Comparison of ENCODE assay signal across 8 mouse cellular contexts in genomic region chr14:76818256-76819010, GRCm38 (mm10).
DNase-seq lines count a peak whose midpoint lies in the region; ATAC-seq and TF ChIP-seq lines count a peak whose summit lies in the region.
"Had no signal": no experiment of that assay in that cellular context is flagged by ENCODE, and none has a peak within 500 bp of the region (broad histone marks: within the 10 kb centered on the region; RNA-seq: fewer than 3 reads in every experiment).

No protein-coding gene starts in this region.

- no peak overlapping the region for H3K9ac ChIP-seq in midbrain, postnatal 0 days (replicated peaks; ENCODE audit: low read length, poor library complexity, severe bottlenecking)
- H3K9ac ChIP-seq in midbrain, embryonic 15.5 days, result no peak overlapping the region
- H3K9ac ChIP-seq in intestine, embryonic 16.5 days (ENCODE audit: low read depth, low read length), result no peak overlapping the region
- H3K9ac ChIP-seq in liver, embryonic 14.5 days (replicated peaks), result no peak overlapping the region
- no peak overlapping the region for H3K9ac ChIP-seq in stomach, embryonic 16.5 days (ENCODE audit: low read length)
- H3K9ac ChIP-seq: limb, embryonic 12.5 days had no signal

- no peaks in the 10 kb centered on the region for H3K9me3 ChIP-seq in midbrain, postnatal 0 days (ENCODE audit: low read length)
- no peaks in the 10 kb centered on the region for H3K9me3 ChIP-seq in midbrain, embryonic 15.5 days
- H3K9me3 ChIP-seq in intestine, embryonic 16.5 days (ENCODE audit: control insufficient read depth, low read length), result no peaks in the 10 kb centered on the region
- no peaks in the 10 kb centered on the region for H3K9me3 ChIP-seq in liver, embryonic 14.5 days (ENCODE audit: control insufficient read depth, low read length)
- no peaks in the 10 kb centered on the region for H3K9me3 ChIP-seq in stomach, embryonic 16.5 days (replicated peaks; ENCODE audit: control insufficient read depth, low read length)
- H3K9me3 ChIP-seq: limb, embryonic 12.5 days had no signal

- H3K36me3 ChIP-seq in midbrain, postnatal 0 days (ENCODE audit: insufficient read depth, low read length), result no peaks in the 10 kb centered on the region
- H3K36me3 ChIP-seq in midbrain, embryonic 15.5 days (replicated peaks), result no peaks in the 10 kb centered on the region
- H3K36me3 ChIP-seq in intestine, embryonic 16.5 days (ENCODE audit: control insufficient read depth, insufficient read depth, low read length), result no peaks in the 10 kb centered on the region
- no peaks in the 10 kb centered on the region for H3K36me3 ChIP-seq in liver, embryonic 14.5 days (replicated peaks; ENCODE audit: control insufficient read depth, insufficient read depth, low read depth)
- H3K36me3 ChIP-seq in stomach, embryonic 16.5 days (ENCODE audit: control insufficient read depth, insufficient read depth, low read length), result no peaks in the 10 kb centered on the region
- H3K36me3 ChIP-seq: limb, embryonic 12.5 days had no signal

- no peak for TF ChIP-seq CTCF in midbrain, postnatal 0 days (IDR thresholded peaks at IDR 0.05)
- no peak for TF ChIP-seq CTCF in liver, embryonic 14.5 days (IDR thresholded peaks at IDR 0.05; ENCODE audit: low read depth)

- peak overlapping the region; percentile 1; the same call in 1 of the 2 replicates for H3K27ac ChIP-seq in midbrain, postnatal 0 days (ENCODE audit: low read depth, low read length)
- H3K27ac ChIP-seq in midbrain, embryonic 15.5 days, result no peak overlapping the region
- peak overlapping the region; percentile 50 for H3K27ac ChIP-seq in intestine, embryonic 16.5 days (ENCODE audit: low read length)
- H3K27ac ChIP-seq in liver, embryonic 14.5 days, result no peak overlapping the region
- peak overlapping the region; percentile 83 for H3K27ac ChIP-seq in stomach, embryonic 16.5 days (ENCODE audit: low read length)
- H3K27ac ChIP-seq: limb, embryonic 12.5 days had no signal

- H3K4me3 ChIP-seq in midbrain, postnatal 0 days (ENCODE audit: low read depth, low read length), result no peak overlapping the region
- no peak overlapping the region for H3K4me3 ChIP-seq in midbrain, embryonic 15.5 days
- H3K4me3 ChIP-seq in intestine, embryonic 16.5 days (ENCODE audit: low read length), result no peak overlapping the region
- H3K4me3 ChIP-seq in liver, embryonic 14.5 days (ENCODE audit: insufficient read depth in 1 of 2, low read depth in 2 of 2, low read length in 2 of 2), result no peak overlapping the region
- no peak overlapping the region for H3K4me3 ChIP-seq in stomach, embryonic 16.5 days (replicated peaks; ENCODE audit: low read length)
- H3K4me3 ChIP-seq: limb, embryonic 12.5 days had no signal

- no peak for TF ChIP-seq EP300 in liver, embryonic 14.5 days (IDR thresholded peaks at IDR 0.05; ENCODE audit: low read depth)

- no peaks in the 10 kb centered on the region for H3K27me3 ChIP-seq in midbrain, postnatal 0 days (ENCODE audit: insufficient read depth, low read length)
- H3K27me3 ChIP-seq in midbrain, embryonic 15.5 days (replicated peaks), result no peaks in the 10 kb centered on the region
- no peaks in the 10 kb centered on the region for H3K27me3 ChIP-seq in intestine, embryonic 16.5 days (replicated peaks; ENCODE audit: control insufficient read depth, insufficient read depth, low read length)
- H3K27me3 ChIP-seq in liver, embryonic 14.5 days (ENCODE audit: control insufficient read depth, insufficient read depth, low read length), result no peaks in the 10 kb centered on the region
- no peaks in the 10 kb centered on the region for H3K27me3 ChIP-seq in stomach, embryonic 16.5 days (ENCODE audit: control insufficient read depth, insufficient read depth, low read length)
- H3K27me3 ChIP-seq: limb, embryonic 12.5 days had no signal

- H3K4me2 ChIP-seq in midbrain, postnatal 0 days (ENCODE audit: low read depth, low read length, poor library complexity, severe bottlenecking), result no peak overlapping the region
- H3K4me2 ChIP-seq in midbrain, embryonic 15.5 days, result no peak overlapping the region
- no peak overlapping the region for H3K4me2 ChIP-seq in intestine, embryonic 16.5 days (ENCODE audit: low read depth, low read length)
- H3K4me2 ChIP-seq in liver, embryonic 14.5 days (ENCODE audit: low read depth), result no peak overlapping the region; the same call in 1 of the 2 replicates
- H3K4me2 ChIP-seq in stomach, embryonic 16.5 days (ENCODE audit: low read depth, low read length), result no peak overlapping the region
- H3K4me2 ChIP-seq: limb, embryonic 12.5 days had no signal

- no peak for ATAC-seq in midbrain, postnatal 0 days (ENCODE audit: low FRiP score)
- no peak for ATAC-seq in midbrain, embryonic 15.5 days (replicated peaks)
- ATAC-seq in intestine, embryonic 16.5 days, result no peak
- peak; percentile 63; the same call in 1 of the 2 replicates for ATAC-seq in liver, embryonic 14.5 days (ENCODE audit: insufficient read depth)
- peak; percentile 38; the same call in 1 of the 2 replicates for ATAC-seq in stomach, embryonic 16.5 days (ENCODE audit: insufficient read depth, low FRiP score)

- peaks cover 4% of the 10 kb centered on the region; the same call in 1 of the 2 replicates for H3K4me1 ChIP-seq in midbrain, postnatal 0 days (ENCODE audit: insufficient read depth, low read length)
- peaks cover 3% of the 10 kb centered on the region; the same call in 1 of the 2 replicates for H3K4me1 ChIP-seq in midbrain, embryonic 15.5 days
- peaks cover 40% of the 10 kb centered on the region for H3K4me1 ChIP-seq in intestine, embryonic 16.5 days (ENCODE audit: control insufficient read depth, insufficient read depth, low read length)
- H3K4me1 ChIP-seq in liver, embryonic 14.5 days (replicated peaks; ENCODE audit: control insufficient read depth in 2 of 2, insufficient read depth in 2 of 2, low read length in 1 of 2), result peaks cover 0 to 23% of the 10 kb centered on the region in 2 experiments; a peak in 2 of 4 replicates
- peaks cover 23% of the 10 kb centered on the region for H3K4me1 ChIP-seq in stomach, embryonic 16.5 days (ENCODE audit: control insufficient read depth, insufficient read depth, low read length)

- DNase-seq in midbrain, postnatal 0 days (ENCODE audit: low spot score), result no peak
- DNase-seq in liver, embryonic 14.5 days (ENCODE audit: low read depth in 3 of 3, low spot score in 3 of 3), result no peak
- no peak for DNase-seq in embryo, embryonic 10.5 days (ENCODE audit: low spot score)
- no peak for DNase-seq in c-Kit-positive CD71-positive TER-119-positive erythroid progenitor cells, embryonic 14.5 days (ENCODE audit: low spot score)

- 67% methylated on average over 10 of the region's 10 CpGs for WGBS in midbrain, postnatal 0 days
- 66% methylated on average over 10 of the region's 10 CpGs for WGBS in midbrain, embryonic 15.5 days
- WGBS in intestine, embryonic 16.5 days, result 49% methylated on average over 10 of the region's 10 CpGs
- 34% methylated on average over 10 of the region's 10 CpGs for WGBS in liver, embryonic 14.5 days (ENCODE audit: insufficient replicate concordance)
- WGBS in stomach, embryonic 16.5 days, result 50% methylated on average over 10 of the region's 10 CpGs

Comparison
In these comparisons a context has a peak if more than half of its experiments do, and no peak if none do; other contexts are left out.
1. H3K27ac ChIP-seq: peak in midbrain, postnatal 0 days (single experiment), intestine, embryonic 16.5 days (single experiment) and stomach, embryonic 16.5 days (single experiment); none in midbrain, embryonic 15.5 days (single experiment) and liver, embryonic 14.5 days (single experiment).
2. ATAC-seq: peak in liver, embryonic 14.5 days (single experiment) and stomach, embryonic 16.5 days (single experiment); none in midbrain, postnatal 0 days (single experiment), midbrain, embryonic 15.5 days (single experiment) and intestine, embryonic 16.5 days (single experiment).